Mouse (Mus musculus) heart, embryonic 11.5 days (tissue): ENCODE results near the gene Irak1bp1. TPM values are rescaled to one million over a fixed set of nuclear protein-coding genes. Genes with fewer than 3 reads are reported as not detected.

ENCODE experiments used
- ATAC-seq: fragments of 200-750 bp; cut with Nextera tagmentation; replicated peaks from 2 replicates; pipeline ENCODE4 v1.8.0; 2017; ENCODE audit warnings: moderate library complexity; ENCODE audit not compliant: insufficient number of reproducible peaks, low FRiP score, low TSS enrichment
- H3K27ac ChIP-seq: fragments of 300-500 bp; sonication (generic); 2 replicates; pipeline ENCODE4 v1.5.1; 2014; ENCODE audit warnings: mild to moderate bottlenecking, low read depth, low read length
- H3K27me3 ChIP-seq: fragments of 300-500 bp; sonication (generic); 2 replicates; pipeline ENCODE4 v1.6.1; 2014; ENCODE audit warnings: mild to moderate bottlenecking, low read length, mixed read lengths; ENCODE audit not compliant: control insufficient read depth, insufficient read depth
- H3K36me3 ChIP-seq: fragments of 300-500 bp; sonication (generic); 2 replicates; pipeline ENCODE4 v1.6.1; 2014; ENCODE audit warnings: mild to moderate bottlenecking, low read length, moderate library complexity, mixed read lengths; ENCODE audit not compliant: control insufficient read depth, insufficient read depth
- H3K4me1 ChIP-seq: fragments of 300-500 bp; sonication (generic); 2 replicates; pipeline ENCODE4 v1.6.1; 2014; ENCODE audit warnings: low read length; ENCODE audit not compliant: control insufficient read depth, insufficient read depth
- H3K4me2 ChIP-seq: fragments of 300-500 bp; sonication (generic); 2 replicates; pipeline ENCODE4 v1.6.1; 2014; ENCODE audit warnings: mild to moderate bottlenecking, moderate library complexity
- H3K4me3 ChIP-seq: fragments of 300-500 bp; sonication (generic); 2 replicates; pipeline ENCODE4 v1.5.1; 2014; ENCODE audit warnings: low read depth, low read length
- H3K9ac ChIP-seq: fragments of 300-500 bp; sonication (generic); 2 replicates; pipeline ENCODE4 v1.6.1; 2014; ENCODE audit warnings: mild to moderate bottlenecking, low read depth, low read length, moderate library complexity
- H3K9me3 ChIP-seq: fragments of 300-500 bp; sonication (generic); replicated peaks from 2 replicates; pipeline ENCODE4 v1.6.1; 2016; ENCODE audit warnings: low read length; ENCODE audit not compliant: control insufficient read depth
- WGBS: fragments of 180-500 bp; shearing (Covaris S2); extraction: QIAGEN DNeasy Blood & Tissue Kit; methylation state at CpG from one replicate; pipeline ENCODE4 v1.1.7; 2014; ENCODE audit not compliant: insufficient replicate concordance; 5-methylcytosine and 5-hydroxymethylcytosine counted together
- polyA plus RNA-seq: library from polyadenylated mRNA; unstranded; fragments of >200 nt; fragmentation: Nextera tagmentation; extraction: Ambion mirVana; gene quantifications from 2 replicates; pipeline ENCODE4 v1.2.1, GENCODE M21; 2014

Irak1bp1 gene
- polyA plus RNA-seq, 1 experiment from 2014 or later = 13.3 TPM

DNA sequence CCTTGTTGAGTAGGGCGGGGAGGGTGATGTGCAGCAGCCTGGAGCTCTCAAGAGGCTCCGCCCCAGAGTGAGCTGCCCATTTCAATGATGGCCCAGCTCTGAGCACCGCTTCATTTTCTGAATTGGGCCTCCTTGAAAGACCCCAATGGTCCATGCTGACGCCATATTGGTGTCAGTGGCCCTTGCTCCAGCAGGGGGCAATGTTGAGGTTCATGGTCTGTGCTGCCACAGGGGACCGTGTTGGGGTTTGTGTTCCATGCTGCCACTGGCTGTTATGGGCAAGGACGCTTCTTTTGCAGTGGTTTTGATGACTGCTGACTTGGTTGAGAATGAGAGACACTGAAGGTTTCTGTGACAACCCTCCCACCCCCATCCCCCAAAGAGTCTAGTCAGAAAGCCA, 2.9 kb upstream of the Irak1bp1 start:
- Histone ChIP-seq H3K27ac (no peak overlapping the region), H3K9me3 (no peaks in the 10 kb centered on the region), H3K9ac (no peak overlapping the region), H3K27me3 (no peaks in the 10 kb centered on the region), H3K4me3 (no peak overlapping the region), H3K36me3 (no peaks in the 10 kb centered on the region), H3K4me1 (no peaks in the 10 kb centered on the region), H3K4me2 (no peak overlapping the region)
- WGBS = 85% methylated on average over 6 of the region's 6 CpGs
- ATAC-seq = no peak

GRCm38 (mm10) chr9:82829693-82830430, 522 bp downstream of the Irak1bp1 start:
- H3K9ac ChIP-seq = peak overlapping the region; percentile 83
- peak; percentile 89 for ATAC-seq
- H3K4me3 ChIP-seq = peak overlapping the region; percentile 84
- H3K36me3 ChIP-seq = no peaks in the 10 kb centered on the region
- H3K27me3 ChIP-seq = no peaks in the 10 kb centered on the region
- H3K9me3 ChIP-seq = no peaks in the 10 kb centered on the region
- under 1% methylated on average over 65 of the region's 65 CpGs for WGBS
- no peaks in the 10 kb centered on the region for H3K4me1 ChIP-seq
- H3K27ac ChIP-seq = peak overlapping the region; percentile 78
- peak overlapping the region; percentile 88 for H3K4me2 ChIP-seq

DNA sequence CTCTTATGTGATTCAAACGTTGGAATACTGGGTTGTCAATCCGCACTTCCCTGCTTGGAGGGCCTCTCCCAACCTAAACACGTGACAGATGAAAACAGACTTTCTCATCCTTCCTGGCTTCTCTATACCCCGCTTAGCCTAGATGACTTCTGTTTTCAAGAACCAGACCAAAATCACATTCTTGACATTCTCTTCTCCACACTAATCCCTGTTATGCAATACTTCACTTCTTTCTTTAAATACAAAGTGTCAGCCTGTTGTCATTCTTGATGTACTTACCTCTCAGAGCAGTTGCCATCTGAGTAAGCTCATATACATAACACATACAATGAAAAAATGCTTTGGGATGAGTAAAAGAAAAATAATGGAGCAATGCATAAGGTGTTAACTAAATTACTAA, 2.6 kb downstream of the Irak1bp1 start:
- WGBS = 52% methylated on average over 4 of the region's 4 CpGs
- no peak for ATAC-seq
- H3K4me2 ChIP-seq = no peak overlapping the region

DNA sequence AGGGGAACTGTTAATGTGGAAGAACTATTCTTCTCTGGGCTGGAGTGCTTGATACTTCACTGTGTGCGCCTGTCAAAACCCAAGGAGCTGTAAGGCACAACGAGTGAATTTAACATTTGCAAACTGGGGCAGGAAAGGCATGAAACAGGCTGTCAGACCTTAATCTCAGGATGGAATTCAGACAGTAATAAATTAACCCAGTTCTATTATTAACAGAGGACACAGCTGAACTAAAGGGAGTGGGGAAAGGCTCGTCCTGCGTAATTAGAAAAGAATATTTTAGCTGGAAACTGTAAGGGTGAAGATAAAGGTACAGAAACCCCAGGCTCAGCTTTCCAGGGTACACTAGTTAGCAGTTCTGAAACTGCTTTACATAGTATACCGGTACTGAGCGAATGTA, 6.6 kb downstream of the Irak1bp1 start:
- no peaks in the 10 kb centered on the region for H3K4me1 ChIP-seq
- 76% methylated on average over 6 of the region's 6 CpGs for WGBS
- H3K27me3 ChIP-seq = no peaks in the 10 kb centered on the region
- no peak overlapping the region for H3K27ac ChIP-seq
- H3K9me3 ChIP-seq = no peaks in the 10 kb centered on the region
- no peak overlapping the region for H3K4me2 ChIP-seq
- no peak overlapping the region for H3K4me3 ChIP-seq
- H3K9ac ChIP-seq = no peak overlapping the region
- H3K36me3 ChIP-seq = no peaks in the 10 kb centered on the region
- no peak for ATAC-seq

More for the DNA sequence above, 2.6 kb downstream of the Irak1bp1 start:
- no peak overlapping the region for H3K4me3 ChIP-seq
- H3K36me3 ChIP-seq = no peaks in the 10 kb centered on the region
- no peaks in the 10 kb centered on the region for H3K9me3 ChIP-seq
- no peaks in the 10 kb centered on the region for H3K27me3 ChIP-seq
- H3K27ac ChIP-seq = no peak overlapping the region
- no peak overlapping the region for H3K9ac ChIP-seq
- no peaks in the 10 kb centered on the region for H3K4me1 ChIP-seq

- H3K36me3 ChIP-seq = no peaks in the 10 kb centered on the region
- ATAC-seq = no peak
- no peak overlapping the region for H3K4me3 ChIP-seq
- no peak overlapping the region for H3K27ac ChIP-seq
- H3K4me1 ChIP-seq = no peaks in the 10 kb centered on the region
- H3K27me3 ChIP-seq = no peaks in the 10 kb centered on the region
- H3K4me2 ChIP-seq = no peak overlapping the region
- H3K9me3 ChIP-seq = no peaks in the 10 kb centered on the region
- H3K9ac ChIP-seq = no peak overlapping the region
- 88% methylated on average over 4 of the region's 4 CpGs for WGBS
Measured at GRCm38 (mm10) chr9:82842671-82843070, 13.3 kb downstream of the Irak1bp1 start.

- no peak for ATAC-seq
- 56% methylated on average over 2 of the region's 2 CpGs for WGBS
- Histone ChIP-seq H3K4me3 (no peak overlapping the region), H3K9me3 (no peaks in the 10 kb centered on the region), H3K4me2 (no peak overlapping the region), H3K27ac (no peak overlapping the region), H3K36me3 (no peaks in the 10 kb centered on the region), H3K4me1 (peaks cover 5% of the 10 kb centered on the region; the same call in 1 of the 2 replicates), H3K9ac (no peak overlapping the region), H3K27me3 (no peaks in the 10 kb centered on the region)
Measured at GRCm38 (mm10) chr9:82854040-82854439, 24.7 kb downstream of the Irak1bp1 start.

DNA sequence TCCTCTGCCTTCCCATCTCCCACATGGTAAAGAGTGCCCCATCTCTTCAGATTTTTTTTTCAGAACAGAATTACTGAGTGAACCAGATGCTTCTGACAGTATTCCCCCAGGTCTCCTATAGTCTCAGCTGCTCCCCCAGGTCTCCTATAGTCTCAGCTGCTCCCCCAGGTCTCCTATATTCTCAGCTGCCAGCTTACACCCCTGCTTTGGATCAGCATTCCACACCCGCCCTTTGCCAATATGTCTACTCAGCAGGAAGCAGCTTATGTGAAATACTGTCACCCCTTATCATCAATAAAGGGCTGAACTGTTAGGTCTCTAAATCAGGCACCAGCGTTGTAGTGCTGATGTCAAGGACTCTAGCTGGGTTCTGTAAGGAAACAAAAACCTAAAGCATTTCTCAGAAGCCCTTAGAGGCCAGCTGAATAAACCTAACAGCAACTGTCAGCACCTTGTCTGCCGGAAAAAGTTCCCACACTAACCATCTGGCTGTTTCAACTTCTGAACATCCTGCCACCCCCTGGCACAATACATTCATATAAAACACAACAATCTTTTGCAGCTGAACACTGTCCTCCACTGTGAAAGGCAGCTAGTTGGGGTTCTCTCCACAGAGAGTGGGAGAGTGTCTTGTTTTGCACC, 25.8 kb downstream of the Irak1bp1 start:
- Histone ChIP-seq H3K9me3 (no peaks in the 10 kb centered on the region), H3K36me3 (no peaks in the 10 kb centered on the region), H3K9ac (no peak overlapping the region), H3K4me1 (peaks cover 5% of the 10 kb centered on the region; the same call in 1 of the 2 replicates), H3K4me3 (no peak overlapping the region), H3K27me3 (no peaks in the 10 kb centered on the region), H3K27ac (no peak overlapping the region), H3K4me2 (no peak overlapping the region)
- 20% methylated on average over 3 of the region's 3 CpGs for WGBS
- ATAC-seq = no peak

GRCm38 (mm10) chr9:82856241-82856640, 26.9 kb downstream of the Irak1bp1 start:
- ATAC-seq = no peak

More at GRCm38 (mm10) chr9:82856241-82856640, 26.9 kb downstream of the Irak1bp1 start:
- H3K9me3 ChIP-seq = no peaks in the 10 kb centered on the region
- peaks cover 5% of the 10 kb centered on the region; the same call in 1 of the 2 replicates for H3K4me1 ChIP-seq
- H3K27ac ChIP-seq = no peak overlapping the region
- H3K4me2 ChIP-seq = no peak overlapping the region
- no peaks in the 10 kb centered on the region for H3K27me3 ChIP-seq
- no peaks in the 10 kb centered on the region for H3K36me3 ChIP-seq
- no peak overlapping the region for H3K4me3 ChIP-seq
- no peak overlapping the region for H3K9ac ChIP-seq
- 81% methylated on average over 4 of the region's 4 CpGs for WGBS
